Mouse (Mus musculus) midbrain, postnatal 0 days (tissue): Measurements from ENCODE around the gene Sem1. TPM values are rescaled to one million over a fixed set of nuclear protein-coding genes. Genes with fewer than 3 reads are reported as not detected.
"Not testable (repeated sequence)": the region's sequence is repeated elsewhere in the genome, so short reads cannot be mapped to it uniquely, and the experiment has no call there.

Experiments used
- ATAC-seq: fragments of 200-750 bp; cut with Nextera tagmentation; 2 replicates; pipeline ENCODE4 v1.8.0; 2017; ENCODE audit warnings: moderate number of reproducible peaks, mild to moderate bottlenecking, moderate TSS enrichment, moderate library complexity; ENCODE audit not compliant: low FRiP score
- DNase-seq: peaks from one replicate; pipeline ENCODE4 v3.0.0-alpha.2; 2015; ENCODE audit warnings: low spot score
- H3K27ac ChIP-seq: fragments of 300-500 bp; sonication (generic); 2 replicates; pipeline ENCODE4 v1.5.1; 2014; ENCODE audit warnings: low read depth, mild to moderate bottlenecking, low read length, mixed read lengths
- H3K27me3 ChIP-seq: fragments of 300-500 bp; sonication (generic); 2 replicates; pipeline ENCODE4 v1.6.1; 2014; ENCODE audit warnings: low read length, control low read depth, mixed read lengths; ENCODE audit not compliant: insufficient read depth
- H3K36me3 ChIP-seq: fragments of 300-500 bp; sonication (generic); 2 replicates; pipeline ENCODE4 v1.6.1; 2014; ENCODE audit warnings: low read length, control low read depth, mixed read lengths; ENCODE audit not compliant: insufficient read depth
- H3K4me1 ChIP-seq: fragments of 300-500 bp; sonication (generic); 2 replicates; pipeline ENCODE4 v1.6.1; 2014; ENCODE audit warnings: mild to moderate bottlenecking, control low read depth, antibody characterized with exemption, low read length, mixed read lengths; ENCODE audit not compliant: insufficient read depth
- H3K4me2 ChIP-seq: fragments of 300-500 bp; sonication (generic); 2 replicates; pipeline ENCODE4 v1.6.1; 2014; ENCODE audit warnings: low read depth, mild to moderate bottlenecking, low read length, mixed read lengths; ENCODE audit not compliant: poor library complexity, severe bottlenecking
- H3K4me3 ChIP-seq: fragments of 300-500 bp; sonication (generic); 2 replicates; pipeline ENCODE4 v1.5.1; 2014; ENCODE audit warnings: low read depth, mild to moderate bottlenecking, low read length, moderate library complexity
- H3K9ac ChIP-seq: fragments of 300-500 bp; sonication (generic); replicated peaks from 2 replicates; pipeline ENCODE4 v1.6.1; 2014; ENCODE audit warnings: mild to moderate bottlenecking, low read length, moderate library complexity, mixed read lengths; ENCODE audit not compliant: poor library complexity, severe bottlenecking
- H3K9me3 ChIP-seq: fragments of 300-500 bp; sonication (generic); 2 replicates; pipeline ENCODE4 v1.6.1; 2016; ENCODE audit warnings: low read length, control low read depth
- CTCF ChIP-seq: IDR thresholded peaks from 2 replicates; pipeline ENCODE4 v1.5.1; 2016; ENCODE audit warnings: antibody characterized with exemption, mild to moderate bottlenecking
- WGBS: fragments of 180-500 bp; shearing (Covaris S2); extraction: QIAGEN DNeasy Blood & Tissue Kit; methylation state at CpG from one replicate; pipeline ENCODE4 v1.1.7; 2014; 5-methylcytosine and 5-hydroxymethylcytosine counted together
- polyA plus RNA-seq: library from polyadenylated mRNA; unstranded; fragments of >200 nt; fragmentation: Nextera tagmentation; extraction: Ambion mirVana; gene quantifications from 2 replicates; pipeline ENCODE4 v1.2.1, GENCODE M21; 2015
- total RNA-seq: library from RNA; depleted of rRNA; stranded (reverse); fragments of >200 nt; gene quantifications from 2 replicates; pipeline ENCODE4 v1.2.3, GENCODE M21; 2014

Gene Sem1
- total and polyA plus RNA-seq, 2 experiments from 2014 or later, result 33.8 to 114 TPM

DNA sequence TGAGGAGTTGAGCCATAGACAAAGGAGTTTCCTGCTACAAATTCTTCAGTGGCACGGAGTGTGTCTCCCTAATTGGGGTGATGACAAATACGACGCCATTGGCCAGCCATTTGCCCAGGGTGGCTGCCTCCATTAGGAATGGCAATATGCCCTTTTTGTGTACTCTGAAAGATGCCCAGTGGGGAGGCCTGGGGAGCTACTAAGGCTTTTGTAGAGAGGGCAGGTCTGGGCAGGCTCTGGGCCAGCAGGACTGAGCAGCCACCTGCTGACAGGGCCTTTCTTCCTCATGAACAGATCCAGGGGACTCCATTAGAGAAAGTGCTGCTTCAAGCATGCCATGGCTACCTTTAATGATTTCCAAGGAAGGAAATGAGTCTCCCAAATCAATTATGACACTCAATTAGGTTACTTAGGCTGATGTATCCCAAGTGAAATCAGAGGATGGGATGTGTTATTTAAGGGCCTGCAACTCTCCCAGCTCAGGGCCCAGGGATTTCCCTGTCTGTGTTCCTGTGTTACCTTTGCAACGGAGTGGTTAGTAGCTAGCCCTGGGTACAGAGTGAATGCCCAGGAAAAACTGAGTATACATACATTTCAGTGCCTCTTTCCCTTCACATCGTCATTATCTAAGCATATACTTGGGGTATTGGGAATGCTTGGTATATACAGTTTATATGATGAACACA lies 41.5 kb downstream of the Sem1 start:
- no peaks in the 10 kb centered on the region for H3K27me3 ChIP-seq
- no peaks in the 10 kb centered on the region for H3K4me1 ChIP-seq
- no peak for TF ChIP-seq CTCF
- no peak overlapping the region for H3K9ac ChIP-seq
- H3K9me3 ChIP-seq, result no peaks in the 10 kb centered on the region
- no peak for DNase-seq
- WGBS, result 28% methylated on average over 5 of the region's 5 CpGs
- H3K4me2 ChIP-seq, result no peak overlapping the region
- H3K27ac ChIP-seq, result no peak overlapping the region
- H3K4me3 ChIP-seq, result no peak overlapping the region
- H3K36me3 ChIP-seq, result no peaks in the 10 kb centered on the region
- no peak for ATAC-seq

DNA sequence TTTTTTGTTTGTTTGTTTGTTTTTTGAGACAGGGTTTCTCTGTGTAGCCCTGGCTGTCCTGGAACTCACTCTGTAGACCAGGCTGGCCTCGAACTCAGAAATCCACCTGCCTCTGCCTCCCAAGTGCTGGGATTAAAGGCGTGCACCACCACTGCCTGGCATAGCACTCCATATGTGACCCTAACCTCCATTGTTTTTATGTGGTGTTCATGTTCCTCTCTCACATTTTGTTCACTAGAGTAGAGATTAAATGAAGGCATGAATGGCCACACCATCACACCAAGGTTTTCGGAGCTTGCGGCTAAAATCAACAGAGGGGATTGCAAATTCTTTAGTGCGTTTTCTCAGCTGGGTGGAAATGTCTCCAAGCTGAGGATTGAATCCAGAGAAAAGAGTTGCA lies 42.1 kb downstream of the Sem1 start:
- H3K4me2 ChIP-seq, H3K9ac ChIP-seq, H3K36me3 ChIP-seq, ATAC-seq, H3K27ac ChIP-seq, H3K27me3 ChIP-seq, H3K9me3 ChIP-seq, H3K4me1 ChIP-seq, H3K4me3 ChIP-seq, DNase-seq: not testable (repeated sequence)
- 57% methylated on average over 4 of the region's 5 CpGs for WGBS
